Mouse (Mus musculus): ENCODE data around the gene Eno3. TPM values are rescaled to one million over a fixed set of nuclear protein-coding genes. Genes with fewer than 3 reads are reported as not detected.

The Eno3 gene
- 36.6 TPM for polyA plus RNA-seq (2017; shearing (Covaris generic))

GRCm38 (mm10) chr11:70656964-70657363, at the start of gene Eno3:
Eno3 (plus strand) TSS chr11:70657202.

GRCm38 (mm10) chr11:70615516-70616093, 41.4 kb upstream of the Eno3 start, which contains the start of gene 4930544D05Rik:
4930544D05Rik (plus strand) TSS chr11:70615848.

DNA sequence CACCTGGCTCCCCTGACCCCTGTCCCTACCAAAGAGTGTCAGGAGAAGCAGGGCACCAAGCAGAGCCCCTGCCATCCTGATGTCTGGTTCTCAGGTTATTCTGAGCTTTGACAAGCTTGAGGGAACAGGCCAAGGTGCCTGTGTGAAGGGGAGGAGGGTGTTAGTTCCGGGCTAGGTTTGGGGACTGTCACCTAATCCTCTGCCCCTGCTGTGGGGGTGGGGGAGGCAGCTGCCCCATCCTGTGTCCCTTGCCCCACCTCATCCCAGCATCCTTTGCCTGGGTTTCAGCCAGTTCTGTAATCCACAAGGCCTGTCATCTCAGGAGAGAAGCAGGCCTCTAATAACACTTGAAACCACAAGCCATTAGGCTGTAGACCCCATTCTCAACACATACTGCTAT, 37.9 kb upstream of the Eno3 start, which contains the start of gene Chrne:
Chrne (minus strand) TSS at position 116 of the 400 bp plus-strand sequence.

GRCm38 (mm10) chr11:70638714-70639278, 18.2 kb upstream of the Eno3 start, which contains the start of gene Gp1ba:
Gp1ba (plus strand) TSS chr11:70639122.

DNA sequence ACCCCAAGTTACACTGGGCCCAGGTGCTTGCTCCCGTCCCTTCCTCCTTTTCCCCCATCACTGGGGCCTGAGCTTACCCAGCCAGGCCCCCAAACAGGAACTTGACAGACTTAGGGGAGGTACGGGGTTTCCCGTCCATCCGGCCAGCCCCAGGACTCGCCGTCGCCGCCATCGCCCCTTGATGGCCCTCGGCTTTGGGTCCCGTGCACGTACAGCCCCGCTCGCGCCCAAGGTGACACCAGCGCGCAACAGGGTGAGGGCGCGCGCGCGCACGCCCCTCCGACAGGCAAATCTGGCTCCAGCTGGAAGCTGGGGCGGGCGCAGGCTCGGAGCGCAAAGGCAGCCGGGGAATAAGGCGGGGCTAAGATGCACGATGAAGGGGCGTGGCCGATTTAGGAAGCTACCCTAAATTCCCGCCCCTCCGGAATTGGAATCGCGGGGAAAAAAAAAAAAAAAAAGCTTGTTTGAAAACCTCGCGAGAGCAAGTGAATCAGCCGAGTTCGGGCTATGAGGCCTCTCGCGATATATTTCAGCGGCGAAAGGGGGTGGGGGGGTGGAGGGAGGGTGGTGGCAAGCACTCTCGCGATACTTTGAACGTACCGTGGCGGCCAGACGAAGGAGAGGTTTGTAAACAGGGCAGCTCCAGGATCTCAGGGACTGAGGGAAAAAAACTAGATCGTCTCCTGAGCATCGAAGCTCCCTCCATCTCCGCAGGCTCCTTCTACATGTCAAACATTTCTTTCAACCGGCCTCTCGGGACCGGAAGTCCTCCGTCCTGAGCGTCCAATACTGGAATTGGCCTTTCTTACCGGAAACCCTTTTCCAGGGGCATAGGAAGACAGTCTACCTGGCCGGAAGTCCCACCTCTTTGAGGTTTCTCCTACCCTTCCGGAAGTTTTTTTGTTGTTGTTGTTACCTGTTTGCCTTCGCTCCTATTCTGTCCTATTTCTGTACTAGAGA, 10.0 kb upstream of the Eno3 start, which contains the start of the genes Rnf167 and Slc25a11:
Rnf167 (plus strand) TSS at position 545 of the 960 bp plus-strand sequence.
Slc25a11 (minus strand) TSS at position 789 of the 960 bp plus-strand sequence.

GRCm38 (mm10) chr11:70654198-70654922, 2.6 kb upstream of the Eno3 start, which contains the start of gene Pfn1:
Pfn1 (minus strand) TSS chr11:70654644.

DNA sequence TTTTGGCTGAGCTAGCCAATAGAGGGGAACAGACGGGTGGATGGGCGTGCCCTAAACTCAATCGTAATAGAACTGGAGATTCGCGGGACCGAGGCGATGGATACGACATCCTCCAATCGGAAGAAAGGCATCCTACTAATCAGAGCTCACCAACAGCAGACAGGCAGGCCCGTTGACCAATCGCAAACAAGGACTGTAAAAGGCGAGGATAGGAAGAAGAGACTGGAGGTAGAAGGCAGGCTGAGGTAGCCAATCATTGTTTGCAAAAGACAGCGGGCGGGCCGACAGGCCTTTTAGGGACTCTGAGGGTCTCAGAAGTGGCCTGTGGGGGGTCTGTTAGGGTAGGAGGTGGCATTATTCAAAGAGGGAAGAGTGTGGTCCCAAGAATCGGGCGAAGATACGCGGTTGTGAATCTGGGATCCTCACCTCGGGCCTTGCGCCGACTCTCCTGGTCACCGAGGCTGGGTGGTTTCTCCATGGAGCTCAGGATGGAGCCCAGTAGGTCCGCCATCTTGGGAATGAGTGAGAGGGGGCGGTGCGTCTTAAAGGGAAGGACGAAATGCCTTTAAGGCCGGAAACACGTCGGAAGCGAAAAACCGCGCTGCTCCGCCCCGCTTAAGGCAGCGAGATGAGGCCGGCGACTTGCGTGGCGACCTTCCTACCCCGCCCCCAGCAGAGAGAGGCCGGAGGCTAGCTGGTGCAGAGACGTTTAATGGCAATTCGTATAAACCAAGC, 11.9 kb downstream of the Eno3 start, which contains the start of gene Spag7:
Spag7 (minus strand) TSS at position 646 of the 735 bp plus-strand sequence.

DNA sequence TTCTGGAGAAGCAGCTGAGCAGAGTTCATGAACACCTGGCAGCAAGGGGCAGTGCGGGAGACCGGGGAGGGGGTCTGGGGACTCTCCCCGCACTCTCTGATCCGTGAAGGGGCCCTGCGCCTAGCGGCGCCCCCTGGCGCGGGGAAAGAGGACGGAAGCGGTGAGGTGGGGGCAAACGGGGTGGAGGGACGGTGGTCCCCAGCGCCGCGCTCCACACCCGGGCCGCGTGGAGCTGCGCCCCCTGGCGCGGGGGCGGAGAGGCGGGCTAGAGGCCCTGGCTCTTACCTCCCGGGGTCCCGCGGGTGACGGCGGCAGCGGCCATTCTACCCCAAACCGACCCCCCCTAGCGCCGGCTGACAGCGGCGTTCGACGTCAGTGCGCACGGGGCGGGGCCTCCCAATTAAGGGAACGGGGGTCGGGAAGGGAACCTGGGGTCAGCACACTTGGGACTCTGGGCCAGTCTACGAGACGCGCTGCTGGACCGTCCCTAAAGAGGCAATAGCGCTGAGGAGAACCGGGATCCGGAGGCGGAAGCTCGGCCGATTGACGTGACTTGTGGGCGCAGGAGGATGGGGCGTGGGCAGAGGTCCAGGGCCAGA, 30.7 kb downstream of the Eno3 start, which contains the start of gene Camta2:
Camta2 (minus strand) TSS at position 505 of the 599 bp plus-strand sequence.

DNA sequence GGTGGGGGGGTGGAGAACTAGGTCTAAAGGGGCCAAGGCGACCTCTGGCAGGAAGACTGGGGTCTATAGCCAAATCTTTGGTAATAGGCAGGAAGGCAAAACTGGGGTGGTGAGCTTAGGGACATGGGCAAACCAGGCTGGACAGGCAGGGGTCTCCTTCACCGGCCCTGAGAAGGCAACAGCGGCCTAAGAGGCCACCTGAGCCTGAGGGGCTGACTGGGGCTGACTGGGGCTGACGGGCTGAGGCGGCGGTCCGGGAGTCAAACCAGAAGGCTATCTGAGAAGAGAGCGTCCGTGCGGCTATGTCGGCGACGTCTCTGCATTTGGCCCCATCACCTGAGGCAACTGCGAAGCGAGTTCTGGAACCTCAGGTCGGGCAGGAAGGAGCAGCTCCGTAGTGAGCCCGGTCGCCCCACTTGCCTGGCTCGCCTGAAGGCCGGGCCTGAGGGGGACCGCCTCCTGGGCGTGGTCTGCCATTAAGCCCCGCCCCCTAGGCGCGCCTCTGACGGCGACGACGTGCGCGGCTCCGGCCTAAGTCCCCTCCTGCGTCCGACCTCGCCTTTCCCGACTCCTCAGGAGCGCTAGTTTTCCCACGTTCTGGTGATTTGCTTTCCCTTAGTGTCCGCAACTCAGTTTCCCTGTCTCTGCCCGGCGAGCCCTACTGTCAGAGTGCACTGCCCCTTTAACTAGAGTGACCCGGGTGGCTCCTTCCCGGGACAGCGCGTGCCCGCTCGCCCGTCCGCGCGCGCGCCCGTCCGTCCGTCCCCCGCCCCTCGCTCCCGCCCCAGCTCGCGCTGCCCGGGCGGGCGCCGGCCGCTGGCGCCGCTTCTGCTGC, 42.9 kb downstream of the Eno3 start, which contains the start of the genes Inca1 and Kif1c:
Inca1 (minus strand) TSS at position 434 of the 835 bp plus-strand sequence.
Kif1c (plus strand) TSS at position 827 of the 835 bp plus-strand sequence.

Other genes starting within 250 kb of the Eno3 start
- 13.5 TPM for gene Pelp1, start 247.2 kb upstream of the Eno3 start, polyA plus RNA-seq (2017; shearing (Covaris generic))
- 284 TPM for gene Arrb2, start 224.6 kb upstream of the Eno3 start, polyA plus RNA-seq (2017; shearing (Covaris generic))
- gene Med11, start 205.3 kb upstream of the Eno3 start, polyA plus RNA-seq (2017; shearing (Covaris generic)) = 70.2 TPM
- 0.13 TPM for gene Zmynd15, start 197.8 kb upstream of the Eno3 start, polyA plus RNA-seq (2017; shearing (Covaris generic))
- gene Cxcl16, start 197.2 kb upstream of the Eno3 start, polyA plus RNA-seq (2017; shearing (Covaris generic)) = 1.1 TPM
- 1.2 TPM for gene Tm4sf5, start 152.0 kb upstream of the Eno3 start, polyA plus RNA-seq (2017; shearing (Covaris generic))
- not detected for gene Vmo1, start 142.6 kb upstream of the Eno3 start, polyA plus RNA-seq (2017; shearing (Covaris generic))
- not detected for gene Gltpd2, start 138.0 kb upstream of the Eno3 start, polyA plus RNA-seq (2017; shearing (Covaris generic))
- gene Psmb6, start 131.8 kb upstream of the Eno3 start, polyA plus RNA-seq (2017; shearing (Covaris generic)) = 353 TPM
- not detected for gene Gm40193, start 124.3 kb upstream of the Eno3 start, polyA plus RNA-seq (2017; shearing (Covaris generic))
- gene Pld2, start 117.1 kb upstream of the Eno3 start, polyA plus RNA-seq (2017; shearing (Covaris generic)) = 1.9 TPM
- 17.5 TPM for gene Mink1, start 94.3 kb upstream of the Eno3 start, polyA plus RNA-seq (2017; shearing (Covaris generic))
- 0.30 TPM for gene 4930544D05Rik, start 41.4 kb upstream of the Eno3 start, polyA plus RNA-seq (2017; shearing (Covaris generic))
- 1.1 TPM for gene Chrne, start 38.0 kb upstream of the Eno3 start, polyA plus RNA-seq (2017; shearing (Covaris generic))
- gene Gp1ba, start 18.1 kb upstream of the Eno3 start, polyA plus RNA-seq (2017; shearing (Covaris generic)) = 0.08 TPM
- gene Rnf167, start 10.0 kb upstream of the Eno3 start, polyA plus RNA-seq (2017; shearing (Covaris generic)) = 428 TPM
- 168 TPM for gene Slc25a11, start 9.7 kb upstream of the Eno3 start, polyA plus RNA-seq (2017; shearing (Covaris generic))
- gene Pfn1, start 2.6 kb upstream of the Eno3 start, polyA plus RNA-seq (2017; shearing (Covaris generic)) = 5,457 TPM
- 81.0 TPM for gene Spag7, start 12.2 kb downstream of the Eno3 start, polyA plus RNA-seq (2017; shearing (Covaris generic))
- 43.3 TPM for gene Camta2, start 30.9 kb downstream of the Eno3 start, polyA plus RNA-seq (2017; shearing (Covaris generic))
- gene Inca1, start 43.0 kb downstream of the Eno3 start, polyA plus RNA-seq (2017; shearing (Covaris generic)) = 0.66 TPM
- 1.8 TPM for gene Kif1c, start 43.3 kb downstream of the Eno3 start, polyA plus RNA-seq (2017; shearing (Covaris generic))
- 7.6 TPM for gene Zfp3, start 107.0 kb downstream of the Eno3 start, polyA plus RNA-seq (2017; shearing (Covaris generic))
- gene Scimp, start 155.4 kb downstream of the Eno3 start, polyA plus RNA-seq (2017; shearing (Covaris generic)) = 0.38 TPM
- 46.9 TPM for gene Rabep1, start 187.6 kb downstream of the Eno3 start, polyA plus RNA-seq (2017; shearing (Covaris generic))